Mouse (Mus musculus) T-helper 1 cell (primary cell): ENCODE data around the gene Dkk2.

ENCODE experiments used
- in situ Hi-C: fragments of 300-600 bp; cut with MboI, MseI; formaldehyde crosslinking; loops from one replicate; pipeline ENCODE4 v1.15.1; 2025; ENCODE audit warnings: high pct_unique_total_duplicates

Dkk2 gene

DNA sequence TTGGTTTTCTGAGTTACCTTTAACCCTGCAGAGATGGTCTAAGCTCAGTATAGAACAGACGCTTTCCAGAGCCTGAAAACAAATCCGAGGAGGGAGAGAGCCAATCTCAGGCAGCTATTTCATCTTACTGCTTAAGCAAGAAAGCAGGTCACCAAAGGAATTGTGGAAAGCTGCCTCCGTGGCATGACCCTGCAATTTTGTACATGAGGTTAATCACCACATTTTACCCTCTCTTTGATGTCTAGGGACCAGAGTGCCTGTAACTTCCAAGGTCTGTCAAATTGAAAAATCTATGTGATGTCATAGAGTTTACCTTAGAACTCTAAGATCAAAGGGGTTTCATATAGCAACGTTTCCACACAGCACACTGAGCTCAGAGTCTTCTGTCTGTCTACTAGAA lies 37.5 kb downstream of the Dkk2 start:
- in situ Hi-C loops: no loop called here

GRCm38 (mm10) chr3:132125227-132125740 lies 40.2 kb downstream of the Dkk2 start:
- in situ Hi-C loops: no loop called here

- in situ Hi-C loops: no loop called here
Measured at GRCm38 (mm10) chr3:132129730-132130274, 44.7 kb downstream of the Dkk2 start.

- in situ Hi-C loops: no loop called here
Measured at GRCm38 (mm10) chr3:132130781-132131180, 45.7 kb downstream of the Dkk2 start.

DNA sequence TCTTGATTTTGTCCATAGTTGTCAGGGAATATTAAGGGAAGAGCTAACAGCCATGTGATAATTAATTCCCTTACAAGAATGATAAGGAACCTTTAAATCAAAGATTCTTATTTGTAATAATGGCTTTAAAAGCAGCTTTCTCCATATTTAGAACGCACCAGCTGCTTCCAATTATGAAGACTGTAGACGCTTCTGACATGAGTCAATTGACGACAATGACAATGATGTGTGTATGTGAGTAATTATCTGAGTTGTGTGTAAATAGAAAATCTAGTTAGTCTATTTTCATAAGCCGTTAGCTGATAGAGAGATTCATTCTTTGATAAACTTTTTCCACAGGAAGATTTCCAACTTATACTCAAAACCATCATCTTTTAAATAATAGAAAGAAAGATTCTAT lies 46.8 kb downstream of the Dkk2 start:
- in situ Hi-C loops: no loop called here

- in situ Hi-C loops: no loop called here
Measured at GRCm38 (mm10) chr3:132134502-132134901, 49.4 kb downstream of the Dkk2 start.

DNA sequence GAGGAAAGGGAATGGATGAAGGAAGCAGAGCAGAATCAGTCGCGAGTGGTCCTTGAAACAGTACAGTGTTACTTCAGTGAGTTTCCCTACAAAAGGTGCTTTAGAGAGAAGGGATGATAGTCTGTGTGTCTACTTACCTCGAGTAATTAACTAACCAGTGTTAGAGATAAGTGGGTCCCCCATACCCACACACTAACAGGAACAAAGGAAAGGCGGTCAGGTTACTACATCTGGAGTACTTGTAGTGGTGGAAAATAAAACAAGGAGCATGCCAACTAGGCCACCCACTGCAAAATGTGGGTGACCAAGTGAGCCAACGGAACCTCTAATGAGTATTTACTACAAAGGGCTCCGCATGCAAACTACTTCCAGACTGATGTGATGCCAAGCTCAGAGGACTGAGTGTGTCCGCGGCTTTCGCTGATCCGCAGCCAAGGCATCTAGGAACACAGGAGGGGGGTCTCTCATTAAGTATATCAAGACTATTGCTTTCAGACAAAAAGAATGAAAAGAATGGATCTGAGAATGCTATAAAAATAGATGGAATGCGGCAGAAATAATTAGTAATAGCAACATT lies 52.8 kb downstream of the Dkk2 start:
- in situ Hi-C loops: no loop called here

GRCm38 (mm10) chr3:132141031-132141430 lies 55.9 kb downstream of the Dkk2 start:
- in situ Hi-C loops: no loop called here

GRCm38 (mm10) chr3:132149446-132150025 lies 64.4 kb downstream of the Dkk2 start:
- in situ Hi-C loops: no loop called here

DNA sequence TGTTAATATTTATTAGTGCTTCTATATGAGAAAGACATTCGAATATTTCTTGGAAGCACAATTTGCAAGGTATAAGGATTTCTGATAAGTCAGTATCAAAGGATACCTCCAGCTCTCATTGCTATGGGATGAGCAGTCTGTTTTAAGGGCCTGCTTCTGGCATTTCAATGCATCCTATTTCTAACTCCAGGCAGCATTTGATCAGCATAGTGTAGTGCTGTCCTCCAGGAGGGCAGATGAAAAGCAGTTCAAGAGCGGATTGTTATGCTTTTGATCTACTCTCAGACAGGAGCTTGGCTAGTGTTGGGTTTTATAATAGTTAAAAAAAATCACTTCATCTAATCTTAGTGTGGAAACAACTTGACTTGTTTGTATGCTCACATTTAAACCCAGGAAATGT lies 73.7 kb downstream of the Dkk2 start:
- in situ Hi-C loops: no loop called here

- in situ Hi-C loops: no loop called here
Measured at GRCm38 (mm10) chr3:132168911-132169310, 83.8 kb downstream of the Dkk2 start.

DNA sequence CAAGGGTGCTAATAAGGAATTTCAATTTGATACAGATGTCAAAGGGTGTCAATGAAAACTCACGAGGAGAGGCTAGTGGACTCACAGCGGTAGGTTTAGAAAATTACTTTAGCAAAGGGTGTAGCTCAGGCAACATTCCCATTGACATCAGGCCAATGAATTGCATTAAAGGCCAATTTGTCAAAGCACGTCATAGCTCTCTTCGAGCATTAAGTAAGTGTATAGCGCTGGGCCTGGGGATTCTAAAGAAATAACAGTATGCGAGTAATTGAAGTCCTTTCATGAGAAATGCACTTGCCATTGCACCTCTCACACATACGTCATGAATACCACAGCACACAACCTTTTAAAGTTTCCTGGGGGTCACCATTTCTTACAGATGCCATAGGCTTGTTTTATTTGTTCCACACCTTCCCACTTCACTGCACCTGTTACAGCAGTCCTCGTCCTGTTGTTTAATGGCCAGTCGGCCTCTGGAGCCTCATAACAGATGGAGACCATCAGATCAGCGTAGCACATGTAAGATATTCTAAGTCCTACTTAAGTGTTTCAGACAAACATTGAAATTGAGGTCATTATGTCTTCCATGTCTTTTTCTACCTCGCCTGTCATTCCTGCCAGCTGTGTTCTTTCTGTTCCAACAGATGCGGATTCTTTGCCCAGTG lies 101.9 kb downstream of the Dkk2 start:
- in situ Hi-C loops: no loop called here

- in situ Hi-C loops: no loop called here
Measured at GRCm38 (mm10) chr3:132201950-132202349, 116.9 kb downstream of the Dkk2 start.

DNA sequence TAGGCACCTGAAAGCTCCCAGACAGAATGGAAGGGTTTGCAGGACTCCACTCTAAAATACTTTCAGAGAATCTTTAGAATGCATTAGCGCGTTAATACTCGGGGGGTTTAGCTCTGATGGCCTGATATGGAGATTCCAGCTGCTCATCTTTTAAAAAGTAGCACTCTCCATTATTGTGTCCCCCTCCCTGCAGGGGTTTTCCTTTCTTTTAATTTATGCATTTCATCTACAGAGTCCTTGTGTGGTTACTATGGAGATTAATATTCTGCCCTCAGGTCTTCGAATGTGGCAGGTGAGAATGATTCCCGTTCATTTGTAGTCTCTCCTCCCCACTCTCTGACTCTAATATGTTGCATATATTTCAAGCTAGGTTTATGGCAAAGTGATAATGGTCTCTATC lies 117.6 kb downstream of the Dkk2 start:
- in situ Hi-C loops: no loop called here

GRCm38 (mm10) chr3:132207469-132207868 lies 122.4 kb downstream of the Dkk2 start:
- in situ Hi-C loops: no loop called here

DNA sequence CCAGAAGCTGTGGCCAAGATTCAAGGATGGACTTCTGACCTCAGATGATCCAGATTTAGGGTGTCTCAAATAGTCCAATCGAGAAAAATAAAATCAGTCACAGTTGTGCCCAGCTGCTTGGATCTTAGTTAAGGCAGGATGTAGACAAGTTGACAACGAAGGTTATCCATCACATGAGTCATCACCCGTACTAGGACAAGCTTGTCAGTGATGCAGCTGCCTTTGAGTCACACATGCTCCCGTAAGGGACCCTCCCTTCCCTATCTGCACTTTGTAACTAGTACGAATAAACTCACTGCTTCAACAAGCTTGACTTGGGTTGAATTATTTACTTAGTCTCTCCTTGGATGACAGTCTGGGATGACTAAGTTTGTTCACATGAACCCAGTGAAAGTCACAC lies 126.2 kb downstream of the Dkk2 start:
- in situ Hi-C loops: no loop called here

DNA sequence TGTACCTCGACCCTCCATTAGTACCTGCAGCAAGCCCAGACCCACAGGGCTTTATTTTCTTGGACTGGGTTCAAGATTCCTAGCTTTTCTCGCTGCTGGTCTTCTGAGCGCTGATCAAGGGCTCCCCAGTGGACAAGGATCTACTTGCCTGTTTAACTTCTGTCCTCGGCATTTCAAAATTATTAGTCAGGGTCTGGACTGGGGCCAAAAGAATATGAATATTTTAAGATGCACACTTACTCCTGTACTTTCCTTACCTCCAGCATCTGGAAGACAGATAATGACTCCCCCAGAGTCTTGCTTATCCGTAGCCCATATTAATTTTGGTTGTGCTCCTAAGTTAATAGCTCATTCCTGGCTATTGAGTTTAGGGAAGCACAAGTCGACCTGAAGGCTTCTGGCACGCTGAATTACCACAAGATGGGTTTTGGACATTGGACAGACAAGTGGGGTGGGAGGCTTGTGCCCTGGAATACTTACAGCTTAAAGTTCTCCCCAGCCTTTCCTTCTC lies 134.9 kb downstream of the Dkk2 start:
- in situ Hi-C loops: no loop called here

DNA sequence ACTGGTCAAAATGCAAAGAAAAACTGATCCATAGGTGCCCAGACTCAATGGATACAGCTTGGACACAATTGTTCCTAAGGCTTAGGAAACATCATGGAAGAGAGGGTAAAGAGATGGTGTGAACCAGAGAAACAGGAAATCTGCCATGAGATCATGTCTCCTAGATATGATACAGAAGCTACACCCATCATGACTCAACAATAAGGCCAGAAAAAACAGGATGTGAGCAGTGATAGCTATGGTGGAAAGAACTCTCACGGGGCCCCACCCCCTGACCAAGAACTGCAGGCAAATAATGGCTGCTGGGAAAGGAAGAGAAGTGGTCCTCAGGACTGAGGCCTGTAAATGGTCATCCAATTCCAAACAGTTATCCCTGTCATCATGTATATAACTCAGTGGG lies 142.5 kb downstream of the Dkk2 start:
- in situ Hi-C loops: no loop called here
